Mouse (Mus musculus): ENCODE results near the gene Aoc2.

DNA sequence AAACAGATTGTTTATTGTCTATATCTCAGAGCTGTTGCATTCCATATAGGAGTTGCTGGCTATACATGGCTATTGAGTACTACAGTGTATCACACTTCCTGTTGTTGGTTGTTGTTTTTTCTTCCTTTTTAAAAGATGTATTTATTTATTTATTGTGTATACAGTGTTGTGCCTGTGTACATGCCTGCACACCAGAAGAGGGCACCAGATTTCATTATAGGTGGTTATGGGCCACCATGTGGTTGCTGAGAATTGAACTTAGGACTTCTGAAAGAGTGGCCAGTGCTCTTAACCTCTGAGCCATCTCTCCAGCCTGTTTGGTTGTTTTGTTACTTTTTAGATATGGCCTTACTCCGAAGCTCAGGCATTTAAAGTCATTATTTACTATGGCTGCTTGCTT lies 10.3 kb upstream of the Aoc2 start:
- TF ChIP-seq CTCF (IDR thresholded peaks at IDR 0.05; ENCODE audit: insufficient read depth, low read length): no peak
- no peak for TF ChIP-seq POLR2A (IDR thresholded peaks at IDR 0.05; ENCODE audit: borderline replicate concordance, extremely low read depth, low read depth, low read length)
